Mouse (Mus musculus) kidney, adult 2 months (tissue): Measurements from ENCODE around the gene Eif3i.

ENCODE experiments used
- CTCF ChIP-seq: fragments of 200-500 bp; conservative IDR thresholded peaks from 2 replicates; pipeline ENCODE4 v1.5.1; 2011; ENCODE audit warnings: low read depth, mild to moderate bottlenecking, control low read depth, low read length, moderate library complexity, mixed read lengths; ENCODE audit not compliant: insufficient read depth, insufficient read length
- POLR2A ChIP-seq: fragments of 200-500 bp; IDR thresholded peaks from one replicate; pipeline ENCODE4 v1.6.1; 2011; ENCODE audit warnings: low read depth, low read length, control low read depth

GRCm38 (mm10) chr4:129571551-129572084 lies 28.8 kb downstream of the Eif3i start:
- TF ChIP-seq CTCF (no peak), POLR2A (no peak)
